Mouse (Mus musculus) ES-E14 (cell line): ENCODE measurements around the gene Mrpl36.

ENCODE experiments used
- HCFC1 ChIP-seq: IDR thresholded peaks from 2 replicates; pipeline ENCODE4 v1.6.1; 2012; ENCODE audit warnings: low read length, inconsistent platforms, borderline replicate concordance; ENCODE audit not compliant: insufficient read depth
- MAFK ChIP-seq: IDR thresholded peaks from 2 replicates; pipeline ENCODE4 v1.6.1; 2014; ENCODE audit warnings: mild to moderate bottlenecking, low read depth, low read length, inconsistent platforms; ENCODE audit not compliant: insufficient read depth
- ZNF384 ChIP-seq: IDR thresholded peaks from 2 replicates; pipeline ENCODE4 v1.6.1; 2012; ENCODE audit warnings: low read depth, low read length, inconsistent platforms

DNA sequence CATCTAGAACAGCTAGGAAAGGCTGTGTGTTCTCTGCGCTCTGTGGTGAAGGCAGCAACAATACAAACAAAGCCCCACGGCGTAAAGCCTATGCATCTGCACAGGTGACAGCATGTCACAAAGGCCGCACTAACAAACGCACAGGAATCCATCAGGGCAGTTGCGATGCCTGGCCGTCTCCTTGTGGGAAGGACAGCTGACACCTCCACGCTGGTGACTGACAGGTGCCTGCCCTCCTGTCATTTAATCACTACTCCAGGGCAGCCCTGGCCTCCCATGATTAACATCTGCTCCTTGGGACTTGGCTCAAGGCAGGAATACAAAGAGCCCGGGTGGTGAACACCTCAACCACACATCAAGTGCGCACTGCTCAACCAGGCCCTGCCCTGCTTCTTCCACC is 5.7 kb upstream of the Mrpl36 start:
- TF ChIP-seq ZNF384 (no peak), MAFK (no peak), HCFC1 (no peak)
